In the genomic region with DNA sequence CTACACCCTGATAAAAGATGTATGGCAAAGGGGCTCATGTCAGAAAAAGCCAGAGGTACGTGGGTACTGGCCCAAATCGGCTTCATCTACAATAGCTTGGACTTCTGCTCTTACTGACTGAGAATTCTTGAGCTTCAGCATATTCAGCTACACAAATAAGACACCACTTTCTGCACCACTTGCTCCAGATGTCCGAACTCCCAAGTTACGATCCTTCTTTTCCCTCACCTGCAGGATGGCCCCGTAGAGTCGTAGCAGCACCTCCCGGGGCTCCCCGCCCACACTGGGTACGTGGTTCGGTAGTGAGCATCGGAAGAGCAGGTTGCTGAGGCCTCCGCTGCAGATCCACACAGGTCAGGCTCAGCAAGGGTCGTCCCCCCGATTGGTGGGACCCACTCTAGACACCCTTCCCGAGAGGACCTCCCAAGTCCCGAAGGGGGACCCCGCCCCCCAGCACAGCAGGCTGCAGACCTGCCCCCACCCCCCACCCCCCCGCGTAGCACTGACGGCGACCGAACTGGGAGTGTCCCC, we compare ENCODE assay signal across 8 mouse cellular contexts. TPM values are rescaled to one million over a fixed set of nuclear protein-coding genes. Genes with fewer than 3 reads are reported as not detected.
DNase-seq lines count a peak whose midpoint lies in the region; ATAC-seq and TF ChIP-seq lines count a peak whose summit lies in the region.

No protein-coding gene starts in this region.

- H3K4me3 ChIP-seq in kidney, adult 2 months (ENCODE audit: insufficient read depth, low read depth, low read length) = peak overlapping the region; percentile 83
- peak overlapping the region; percentile 83 for H3K4me3 ChIP-seq in hindbrain, embryonic 10.5 days
- peak overlapping the region; percentile 67 for H3K4me3 ChIP-seq in midbrain, embryonic 12.5 days

- no peak for TF ChIP-seq CTCF in kidney, adult 2 months (conservative IDR thresholded peaks at IDR 0.05; ENCODE audit: insufficient read depth, insufficient read length, low read depth, low read length)

- peak overlapping the region; percentile 79 for H3K4me2 ChIP-seq in midbrain, embryonic 12.5 days (replicated peaks)

- H3K9ac ChIP-seq in midbrain, embryonic 12.5 days (replicated peaks) = peak overlapping the region; percentile 80

- no peak overlapping the region for H3K27ac ChIP-seq in kidney, adult 2 months (ENCODE audit: insufficient read depth, low read depth, low read length)
- peak overlapping the region; percentile 97 for H3K27ac ChIP-seq in hindbrain, embryonic 10.5 days
- peak overlapping the region; percentile 94 for H3K27ac ChIP-seq in midbrain, embryonic 12.5 days (replicated peaks)

- ATAC-seq in midbrain, embryonic 12.5 days (ENCODE audit: low FRiP score, low read depth) = peak; percentile 66

- no peaks in the 10 kb centered on the region for H3K27me3 ChIP-seq in kidney, adult 2 months (replicated peaks; ENCODE audit: control insufficient read depth, insufficient read depth, low read length)
- H3K27me3 ChIP-seq in hindbrain, embryonic 10.5 days (ENCODE audit: insufficient read depth, poor library complexity, severe bottlenecking) = no peaks in the 10 kb centered on the region
- H3K27me3 ChIP-seq in midbrain, embryonic 12.5 days = 0 out of 2 replicates have a peak, but pooled peaks cover 10% of the 10 kb centered on the region

- H3K4me1 ChIP-seq in kidney, adult 2 months (ENCODE audit: control insufficient read depth, insufficient read depth, low read length) = no peaks in the 10 kb centered on the region
- H3K4me1 ChIP-seq in hindbrain, embryonic 10.5 days (replicated peaks) = peaks cover 38% of the 10 kb centered on the region
- H3K4me1 ChIP-seq in midbrain, embryonic 12.5 days = peaks cover 9% of the 10 kb centered on the region

- no peak for DNase-seq in kidney, adult 2 months
- DNase-seq in kidney, adult 9 months = no peak
- peak; percentile 30 for DNase-seq in ZHBTc4 (ENCODE audit: low read depth, low spot score)
- no peak for DNase-seq in hindbrain, embryonic 10.5 days (ENCODE audit: low spot score)
- no peak for DNase-seq in left cerebral cortex, adult 9 months (ENCODE audit: low spot score in 2 of 2)
- DNase-seq in urinary bladder, postnatal 14 days (ENCODE audit: low spot score) = no peak
- no peak for DNase-seq in thymus, postnatal 10 days (ENCODE audit: low spot score in 2 of 2)

- no peaks in the 10 kb centered on the region for H3K9me3 ChIP-seq in hindbrain, embryonic 10.5 days
- no peaks in the 10 kb centered on the region for H3K9me3 ChIP-seq in midbrain, embryonic 12.5 days

- WGBS in kidney, adult 2 months = 4% methylated on average over 22 of the region's 22 CpGs
- 5% methylated on average over 22 of the region's 22 CpGs for WGBS in hindbrain, embryonic 10.5 days
- 5% methylated on average over 21 of the region's 22 CpGs for WGBS in midbrain, embryonic 12.5 days

- no peak for TF ChIP-seq POLR2A in kidney, adult 2 months (IDR thresholded peaks at IDR 0.05; ENCODE audit: low read depth, low read length)

- no peaks in the 10 kb centered on the region for H3K36me3 ChIP-seq in kidney, adult 2 months (ENCODE audit: control insufficient read depth, insufficient read depth, low read length)
- H3K36me3 ChIP-seq in hindbrain, embryonic 10.5 days = peaks cover 38% of the 10 kb centered on the region
- H3K36me3 ChIP-seq in midbrain, embryonic 12.5 days = peaks cover 27% of the 10 kb centered on the region

RNA-seq across cellular contexts. Expression of a gene that starts 0.5 kb away (rescaled TPM):
- 0.76 and 0.99 TPM in 2 replicates for polyA plus RNA-seq in kidney, adult 2 months (2012; rRNA removed)
- polyA plus RNA-seq in hindbrain, embryonic 10.5 days (2016; fragmentation: Nextera tagmentation; extraction: Ambion mirVana) = 3.8 and 6.5 TPM in 2 replicates
- 5.7 and 7.0 TPM in 2 replicates for polyA plus RNA-seq in midbrain, embryonic 12.5 days (2016; fragmentation: Nextera tagmentation; extraction: Ambion mirVana)

RNA-seq across cellular contexts. Expression of a gene that starts 0.6 kb away (rescaled TPM):
- polyA plus RNA-seq in kidney, adult 2 months (2012; rRNA removed) = 1.1 and 1.5 TPM in 2 replicates
- not detected in 2 replicates for polyA plus RNA-seq in hindbrain, embryonic 10.5 days (2016; fragmentation: Nextera tagmentation; extraction: Ambion mirVana)
- not detected in 2 replicates for polyA plus RNA-seq in midbrain, embryonic 12.5 days (2016; fragmentation: Nextera tagmentation; extraction: Ambion mirVana)

RNA-seq across cellular contexts. Expression of a gene that starts 0.8 kb away (rescaled TPM):
- 58.2 and 62.6 TPM in 2 replicates for polyA plus RNA-seq in kidney, adult 2 months (2012; rRNA removed)
- polyA plus RNA-seq in hindbrain, embryonic 10.5 days (2016; fragmentation: Nextera tagmentation; extraction: Ambion mirVana) = 50.9 and 64.1 TPM in 2 replicates
- polyA plus RNA-seq in midbrain, embryonic 12.5 days (2016; fragmentation: Nextera tagmentation; extraction: Ambion mirVana) = 67.5 and 68.0 TPM in 2 replicates

RNA-seq across cellular contexts. Expression of a gene that starts 3.2 kb away (rescaled TPM):
- 55.3 and 64.1 TPM in 2 replicates for polyA plus RNA-seq in kidney, adult 2 months (2012; rRNA removed)
- polyA plus RNA-seq in hindbrain, embryonic 10.5 days (2016; fragmentation: Nextera tagmentation; extraction: Ambion mirVana) = 0.82 and 1.5 TPM in 2 replicates
- polyA plus RNA-seq in midbrain, embryonic 12.5 days (2016; fragmentation: Nextera tagmentation; extraction: Ambion mirVana) = 0.90 and 1.1 TPM in 2 replicates

RNA-seq across cellular contexts. Expression of a gene that starts 18.6 kb away (rescaled TPM):
- polyA plus RNA-seq in kidney, adult 2 months (2012; rRNA removed) = not detected in 2 replicates
- not detected in 2 replicates for polyA plus RNA-seq in hindbrain, embryonic 10.5 days (2016; fragmentation: Nextera tagmentation; extraction: Ambion mirVana)
- not detected in 2 replicates for polyA plus RNA-seq in midbrain, embryonic 12.5 days (2016; fragmentation: Nextera tagmentation; extraction: Ambion mirVana)
